Mouse (Mus musculus): Measurements from ENCODE around the gene Acd. TPM values are rescaled to one million over a fixed set of nuclear protein-coding genes. Genes with fewer than 3 reads are reported as not detected.

Gene Acd
- 14.5 TPM for polyA plus RNA-seq (2014; fragmentation: Illumina TruSeq; extraction: RNeasy Lipid Tissue Mini Kit (QIAGEN cat#74804); ENCODE audit: low read depth, low replicate concordance)

DNA sequence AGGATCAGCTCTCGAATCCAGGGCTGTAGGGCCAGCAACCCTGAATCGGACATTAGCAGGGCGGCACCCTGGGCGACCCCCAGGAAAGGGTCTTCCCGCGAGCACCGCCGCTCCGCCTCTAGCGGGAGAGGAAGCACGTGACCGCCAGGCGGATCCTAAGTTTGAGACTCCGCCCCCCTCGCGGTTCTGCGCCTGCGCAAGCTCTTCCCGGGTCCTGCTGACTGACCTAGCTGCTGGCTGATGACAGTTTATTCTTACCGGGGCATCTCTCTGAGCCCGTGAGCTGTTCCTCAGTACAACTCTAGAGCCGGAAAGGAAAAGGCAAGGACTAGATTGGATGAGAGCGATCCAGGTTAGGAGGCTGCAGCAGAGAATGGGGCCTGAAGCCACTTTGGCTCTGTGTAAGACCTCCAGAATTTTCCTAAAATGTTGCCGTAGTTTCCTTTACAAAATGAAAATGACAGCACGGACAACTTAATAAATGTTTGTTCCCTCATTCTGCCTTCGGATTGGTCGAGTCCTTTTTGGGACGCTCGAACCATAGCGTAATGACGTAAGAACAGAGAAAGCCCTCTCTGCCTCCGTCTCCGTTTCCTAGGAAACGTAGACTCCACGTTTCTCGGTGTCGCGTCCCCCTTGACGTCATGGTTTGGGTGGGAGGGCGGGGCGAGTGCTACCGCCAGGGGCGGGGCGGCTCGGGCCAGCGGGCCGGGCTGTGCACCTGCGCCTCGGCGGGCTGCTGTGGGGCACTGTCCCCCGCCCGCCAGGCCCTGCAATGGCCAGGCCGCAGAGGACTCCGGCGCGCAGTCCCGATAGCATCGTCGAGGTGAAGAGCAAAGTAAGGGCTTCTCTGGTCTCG is at the start of gene Acd, which contains the start of gene Pard6a:
Gene Acd, minus strand, starts transcription at position 137 of the 859 bp plus-strand sequence.
Gene Pard6a, plus strand, starts transcription at position 183 of the 859 bp plus-strand sequence.

DNA sequence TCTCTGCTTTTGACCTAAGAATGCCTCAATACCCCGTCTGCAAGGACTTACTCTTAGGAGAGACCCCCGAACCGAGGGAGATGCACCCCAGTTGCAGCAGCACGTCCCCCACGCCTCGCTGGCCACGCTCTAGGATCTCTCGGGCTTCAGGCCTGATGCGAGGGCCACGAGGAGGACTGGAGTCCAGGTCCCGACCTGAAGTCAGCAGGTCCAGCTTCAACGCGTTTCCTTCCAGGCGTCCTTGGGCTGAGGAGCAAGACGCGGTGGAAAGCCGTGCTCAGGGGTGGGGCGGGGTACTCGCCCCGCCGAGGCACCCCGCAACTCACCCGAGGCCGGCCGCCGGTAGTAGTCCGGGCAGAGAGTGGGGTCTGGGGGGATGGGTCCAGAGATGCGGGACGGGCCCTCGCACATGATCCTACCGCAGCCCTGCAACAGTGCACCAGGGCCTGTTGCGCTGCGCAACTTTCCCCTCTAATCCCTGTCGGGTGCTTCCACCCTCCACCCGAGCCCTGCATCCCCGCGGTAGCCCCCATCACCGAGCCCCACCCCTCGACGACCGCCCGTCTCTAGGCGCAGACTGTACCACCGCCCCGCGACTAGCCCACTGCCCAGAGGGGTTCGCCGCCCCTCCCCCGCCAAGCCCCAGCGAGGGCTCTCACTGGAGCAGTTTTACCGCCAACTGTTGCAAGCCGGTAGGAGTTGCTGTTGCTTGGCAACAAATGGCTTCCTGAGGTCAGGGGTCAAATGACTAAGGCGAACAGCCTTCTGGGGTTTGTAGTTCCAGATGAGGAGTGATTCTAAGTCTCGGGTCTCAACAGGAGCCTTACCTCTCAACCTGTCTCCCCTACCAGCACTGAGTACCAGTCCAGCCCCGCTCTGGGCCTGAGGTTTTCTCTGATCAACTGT is 6.8 kb upstream of the Acd start, which contains the start of the genes 4933405L10Rik and Enkd1:
Gene 4933405L10Rik, plus strand, starts transcription at position 158 of the 906 bp plus-strand sequence.
Gene Enkd1, minus strand, starts transcription at position 713 of the 906 bp plus-strand sequence.

DNA sequence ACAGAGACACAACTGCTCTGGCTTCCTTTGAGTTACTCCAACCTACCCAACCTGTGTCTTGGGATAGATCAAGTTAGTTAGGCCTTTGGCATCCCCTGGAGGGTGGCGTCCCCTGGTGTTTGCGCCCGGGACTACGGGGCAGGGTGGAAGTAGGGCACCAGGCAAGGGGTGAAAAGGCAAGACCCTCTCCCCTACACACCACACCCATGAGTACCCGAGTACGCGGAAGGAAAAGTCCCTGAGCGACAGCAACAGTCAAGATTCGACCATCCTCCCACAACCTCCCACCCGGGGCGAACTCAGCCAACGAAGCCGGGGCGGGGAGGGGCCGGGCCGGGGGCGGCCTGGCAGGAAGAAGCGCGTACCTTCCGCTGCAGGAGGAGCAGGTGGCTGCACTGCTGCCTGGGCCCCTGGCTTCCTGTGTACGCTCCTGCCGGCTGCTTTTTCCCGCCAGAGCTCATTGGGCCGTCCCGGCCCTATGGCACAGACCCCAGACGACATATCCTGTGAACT is 15.1 kb downstream of the Acd start, which contains the start of gene Carmil2:
Gene Carmil2, plus strand, starts transcription at position 479 of the 513 bp plus-strand sequence.

Other genes starting within 250 kb of the Acd start
- gene Tppp3, start 229.6 kb downstream of the Acd start, polyA plus RNA-seq (2014; fragmentation: Illumina TruSeq; extraction: RNeasy Lipid Tissue Mini Kit (QIAGEN cat#74804); ENCODE audit: low read depth, low replicate concordance), result 66.4 TPM
- gene Zdhhc1, start 204.2 kb downstream of the Acd start, polyA plus RNA-seq (2014; fragmentation: Illumina TruSeq; extraction: RNeasy Lipid Tissue Mini Kit (QIAGEN cat#74804); ENCODE audit: low read depth, low replicate concordance), result 23.5 TPM
- gene Hsd11b2, start 182.3 kb downstream of the Acd start, polyA plus RNA-seq (2014; fragmentation: Illumina TruSeq; extraction: RNeasy Lipid Tissue Mini Kit (QIAGEN cat#74804); ENCODE audit: low read depth, low replicate concordance), result not detected
- gene Atp6v0d1, start 135.1 kb downstream of the Acd start, polyA plus RNA-seq (2014; fragmentation: Illumina TruSeq; extraction: RNeasy Lipid Tissue Mini Kit (QIAGEN cat#74804); ENCODE audit: low read depth, low replicate concordance), result 51.3 TPM
- 39.6 TPM for gene Ripor1, start 95.8 kb downstream of the Acd start, polyA plus RNA-seq (2014; fragmentation: Illumina TruSeq; extraction: RNeasy Lipid Tissue Mini Kit (QIAGEN cat#74804); ENCODE audit: low read depth, low replicate concordance)
- gene Ctcf, start 64.5 kb downstream of the Acd start, polyA plus RNA-seq (2014; fragmentation: Illumina TruSeq; extraction: RNeasy Lipid Tissue Mini Kit (QIAGEN cat#74804); ENCODE audit: low read depth, low replicate concordance), result 38.0 TPM
- gene Agrp, start 63.7 kb downstream of the Acd start, polyA plus RNA-seq (2014; fragmentation: Illumina TruSeq; extraction: RNeasy Lipid Tissue Mini Kit (QIAGEN cat#74804); ENCODE audit: low read depth, low replicate concordance), result not detected
- gene Carmil2, start 14.8 kb downstream of the Acd start, polyA plus RNA-seq (2014; fragmentation: Illumina TruSeq; extraction: RNeasy Lipid Tissue Mini Kit (QIAGEN cat#74804); ENCODE audit: low read depth, low replicate concordance), result 0.29 TPM
- gene Pard6a, start within 50 bp of the Acd start, polyA plus RNA-seq (2014; fragmentation: Illumina TruSeq; extraction: RNeasy Lipid Tissue Mini Kit (QIAGEN cat#74804); ENCODE audit: low read depth, low replicate concordance), result 13.2 TPM
- gene 4933405L10Rik, start 6.6 kb upstream of the Acd start, polyA plus RNA-seq (2014; fragmentation: Illumina TruSeq; extraction: RNeasy Lipid Tissue Mini Kit (QIAGEN cat#74804); ENCODE audit: low read depth, low replicate concordance), result not detected
- 1.3 TPM for gene Enkd1, start 7.1 kb upstream of the Acd start, polyA plus RNA-seq (2014; fragmentation: Illumina TruSeq; extraction: RNeasy Lipid Tissue Mini Kit (QIAGEN cat#74804); ENCODE audit: low read depth, low replicate concordance)
- 3.5 TPM for gene Gfod2, start 57.6 kb upstream of the Acd start, polyA plus RNA-seq (2014; fragmentation: Illumina TruSeq; extraction: RNeasy Lipid Tissue Mini Kit (QIAGEN cat#74804); ENCODE audit: low read depth, low replicate concordance)
- gene Ranbp10, start 126.2 kb upstream of the Acd start, polyA plus RNA-seq (2014; fragmentation: Illumina TruSeq; extraction: RNeasy Lipid Tissue Mini Kit (QIAGEN cat#74804); ENCODE audit: low read depth, low replicate concordance), result 17.0 TPM
- not detected for gene Tsnaxip1, start 126.6 kb upstream of the Acd start, polyA plus RNA-seq (2014; fragmentation: Illumina TruSeq; extraction: RNeasy Lipid Tissue Mini Kit (QIAGEN cat#74804); ENCODE audit: low read depth, low replicate concordance)
- 3.3 TPM for gene Cenpt, start 152.2 kb upstream of the Acd start, polyA plus RNA-seq (2014; fragmentation: Illumina TruSeq; extraction: RNeasy Lipid Tissue Mini Kit (QIAGEN cat#74804); ENCODE audit: low read depth, low replicate concordance)
- 30.4 TPM for gene Thap11, start 154.0 kb upstream of the Acd start, polyA plus RNA-seq (2014; fragmentation: Illumina TruSeq; extraction: RNeasy Lipid Tissue Mini Kit (QIAGEN cat#74804); ENCODE audit: low read depth, low replicate concordance)
- 108 TPM for gene Nutf2, start 159.5 kb upstream of the Acd start, polyA plus RNA-seq (2014; fragmentation: Illumina TruSeq; extraction: RNeasy Lipid Tissue Mini Kit (QIAGEN cat#74804); ENCODE audit: low read depth, low replicate concordance)
- gene Edc4, start 179.8 kb upstream of the Acd start, polyA plus RNA-seq (2014; fragmentation: Illumina TruSeq; extraction: RNeasy Lipid Tissue Mini Kit (QIAGEN cat#74804); ENCODE audit: low read depth, low replicate concordance), result 29.2 TPM
- not detected for gene Nrn1l, start 192.5 kb upstream of the Acd start, polyA plus RNA-seq (2014; fragmentation: Illumina TruSeq; extraction: RNeasy Lipid Tissue Mini Kit (QIAGEN cat#74804); ENCODE audit: low read depth, low replicate concordance)
- gene Pskh1, start 199.3 kb upstream of the Acd start, polyA plus RNA-seq (2014; fragmentation: Illumina TruSeq; extraction: RNeasy Lipid Tissue Mini Kit (QIAGEN cat#74804); ENCODE audit: low read depth, low replicate concordance), result 18.1 TPM
- gene Ctrl, start 232.8 kb upstream of the Acd start, polyA plus RNA-seq (2014; fragmentation: Illumina TruSeq; extraction: RNeasy Lipid Tissue Mini Kit (QIAGEN cat#74804); ENCODE audit: low read depth, low replicate concordance), result not detected
- 68.7 TPM for gene Psmb10, start 237.3 kb upstream of the Acd start, polyA plus RNA-seq (2014; fragmentation: Illumina TruSeq; extraction: RNeasy Lipid Tissue Mini Kit (QIAGEN cat#74804); ENCODE audit: low read depth, low replicate concordance)
- gene Lcat, start 242.3 kb upstream of the Acd start, polyA plus RNA-seq (2014; fragmentation: Illumina TruSeq; extraction: RNeasy Lipid Tissue Mini Kit (QIAGEN cat#74804); ENCODE audit: low read depth, low replicate concordance), result 2.0 TPM